Mouse (Mus musculus) frontal cortex, postnatal 25 days (tissue): ENCODE measurements around the gene Nxnl2.

Source experiments
- DNase-seq, 2 experiments: peaks; one replicate each; pipeline ENCODE4 v3.0.0; 2022; ENCODE audit warnings: low spot score in 2 of 2

Gene Nxnl2

GRCm38 (mm10) chr13:51170691-51171680, at the start of gene Nxnl2:
Gene Nxnl2 (plus strand): TSS chr13:51171022.
- no peak for DNase-seq

GRCm38 (mm10) chr13:51121966-51122365, 48.9 kb upstream of the Nxnl2 start:
- no peak for DNase-seq

GRCm38 (mm10) chr13:51122771-51123170, 48.1 kb upstream of the Nxnl2 start:
- no peak for DNase-seq

- DNase-seq, result no peak
Measured at GRCm38 (mm10) chr13:51125357-51125756, 45.5 kb upstream of the Nxnl2 start.

- no peak for DNase-seq
Measured at GRCm38 (mm10) chr13:51127906-51128305, 42.9 kb upstream of the Nxnl2 start.

GRCm38 (mm10) chr13:51128417-51128816, 42.4 kb upstream of the Nxnl2 start:
- no peak for DNase-seq

GRCm38 (mm10) chr13:51131179-51131578, 39.6 kb upstream of the Nxnl2 start:
- DNase-seq, result no peak

- no peak for DNase-seq
Measured at GRCm38 (mm10) chr13:51136315-51136714, 34.5 kb upstream of the Nxnl2 start.

GRCm38 (mm10) chr13:51136996-51137701, 33.7 kb upstream of the Nxnl2 start:
- DNase-seq, result no peak

GRCm38 (mm10) chr13:51137702-51138031, 33.2 kb upstream of the Nxnl2 start:
- DNase-seq, result no peak

GRCm38 (mm10) chr13:51147106-51147505, 23.7 kb upstream of the Nxnl2 start:
- DNase-seq, result no peak

GRCm38 (mm10) chr13:51152966-51153669, 17.7 kb upstream of the Nxnl2 start:
- DNase-seq, result no peak

GRCm38 (mm10) chr13:51153670-51154030, 17.2 kb upstream of the Nxnl2 start:
- DNase-seq, result no peak

- DNase-seq, result no peak
Measured at GRCm38 (mm10) chr13:51155178-51156013, 15.4 kb upstream of the Nxnl2 start.

- no peak for DNase-seq
Measured at GRCm38 (mm10) chr13:51156014-51156386, 14.8 kb upstream of the Nxnl2 start.

- no peak for DNase-seq
Measured at GRCm38 (mm10) chr13:51157291-51157690, 13.5 kb upstream of the Nxnl2 start.

GRCm38 (mm10) chr13:51161672-51162071, 9.2 kb upstream of the Nxnl2 start:
- DNase-seq, result no peak

- no peak for DNase-seq
Measured at GRCm38 (mm10) chr13:51162246-51162645, 8.6 kb upstream of the Nxnl2 start.

GRCm38 (mm10) chr13:51166711-51167110, 4.1 kb upstream of the Nxnl2 start:
- no peak for DNase-seq

GRCm38 (mm10) chr13:51170215-51170614, 607 bp upstream of the Nxnl2 start:
- no peak for DNase-seq

- DNase-seq, result no peak
Measured at GRCm38 (mm10) chr13:51172601-51173000, 1.8 kb downstream of the Nxnl2 start.
